Mouse (Mus musculus) midbrain, embryonic 16.5 days (tissue): ENCODE data around the gene Ltb. TPM values are rescaled to one million over a fixed set of nuclear protein-coding genes. Genes with fewer than 3 reads are reported as not detected.

Experiments
- ATAC-seq: fragments of 200-750 bp; cut with Nextera tagmentation; 2 replicates; pipeline ENCODE4 v1.8.0; 2017; ENCODE audit warnings: moderate TSS enrichment
- H3K27ac ChIP-seq: fragments of 300-500 bp; sonication (generic); 2 replicates; pipeline ENCODE4 v1.5.1; 2014; ENCODE audit warnings: mild to moderate bottlenecking, low read length, mixed read lengths
- H3K27me3 ChIP-seq: fragments of 300-500 bp; sonication (generic); 2 replicates; pipeline ENCODE4 v1.6.1; 2014; ENCODE audit warnings: low read depth, low read length, mixed read lengths; ENCODE audit not compliant: control insufficient read depth, insufficient read depth
- H3K36me3 ChIP-seq: fragments of 300-500 bp; sonication (generic); 2 replicates; pipeline ENCODE4 v1.6.1; 2014; ENCODE audit warnings: mild to moderate bottlenecking, low read length, moderate library complexity, mixed read lengths; ENCODE audit not compliant: control insufficient read depth, insufficient read depth
- H3K4me1 ChIP-seq: fragments of 300-500 bp; sonication (generic); 2 replicates; pipeline ENCODE4 v1.6.1; 2014; ENCODE audit warnings: mild to moderate bottlenecking, low read length, mixed read lengths; ENCODE audit not compliant: control insufficient read depth, insufficient read depth
- H3K4me2 ChIP-seq: fragments of 300-500 bp; sonication (generic); 2 replicates; pipeline ENCODE4 v1.6.1; 2014; ENCODE audit warnings: mild to moderate bottlenecking, low read length, mixed read lengths
- H3K4me3 ChIP-seq: fragments of 300-500 bp; sonication (generic); 2 replicates; pipeline ENCODE4 v1.5.1; 2014; ENCODE audit warnings: low read depth, mild to moderate bottlenecking, low read length, moderate library complexity, mixed read lengths
- H3K9ac ChIP-seq: fragments of 300-500 bp; sonication (generic); 2 replicates; pipeline ENCODE4 v1.6.1; 2014; ENCODE audit warnings: low read depth, low read length, mixed read lengths
- H3K9me3 ChIP-seq: fragments of 300-500 bp; sonication (generic); replicated peaks from 2 replicates; pipeline ENCODE4 v1.6.1; 2014; ENCODE audit warnings: mild to moderate bottlenecking, low read length, mixed read lengths; ENCODE audit not compliant: control insufficient read depth, poor library complexity, severe bottlenecking
- WGBS: fragments of 180-500 bp; shearing (Covaris S2); extraction: QIAGEN DNeasy Blood & Tissue Kit; methylation state at CpG from one replicate; pipeline ENCODE4 v1.1.7; 2014; 5-methylcytosine and 5-hydroxymethylcytosine counted together
- polyA plus RNA-seq: library from polyadenylated mRNA; unstranded; fragments of >200 nt; fragmentation: Nextera tagmentation; extraction: Ambion mirVana; gene quantifications from 2 replicates; pipeline ENCODE4 v1.2.1, GENCODE M21; 2015

Gene Ltb
- polyA plus RNA-seq, 1 experiment from 2014 or later, result 0.62 TPM

- H3K27me3 ChIP-seq, result peaks cover 21% of the 10 kb centered on the region
- WGBS, result 2% methylated on average over 66 of the region's 66 CpGs
Observed at GRCm38 (mm10) chr17:35195631-35196320, 1.5 kb downstream of the Ltb start.

DNA sequence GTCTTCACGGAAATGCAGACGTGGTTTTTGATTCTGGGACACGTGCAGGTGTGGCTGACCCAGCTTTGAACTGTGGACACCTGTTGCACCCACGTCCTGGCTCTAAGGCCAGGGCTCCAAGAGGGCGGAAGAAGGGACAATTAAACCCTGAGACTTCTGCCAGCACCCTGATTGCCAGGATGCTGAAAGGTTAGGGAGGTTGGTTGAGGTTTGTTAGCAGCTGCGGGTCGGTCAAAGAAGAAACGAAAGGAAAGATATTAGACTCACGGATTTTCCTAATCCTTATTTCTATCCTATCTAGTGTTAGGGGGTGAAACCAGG is 2.0 kb downstream of the Ltb start:
- no peak for ATAC-seq
- Histone ChIP-seq H3K9me3 (no peaks in the 10 kb centered on the region), H3K36me3 (no peaks in the 10 kb centered on the region), H3K4me3 (peak overlapping the region; percentile 45), H3K27me3 (peaks cover 21% of the 10 kb centered on the region), H3K27ac (no peak overlapping the region), H3K4me1 (peaks cover 9% of the 10 kb centered on the region; the same call in 1 of the 2 replicates), H3K4me2 (peak overlapping the region; percentile 67), H3K9ac (no peak overlapping the region)
- 33% methylated on average over 9 of the region's 9 CpGs for WGBS

More at GRCm38 (mm10) chr17:35195631-35196320, 1.5 kb downstream of the Ltb start:
- H3K4me3 ChIP-seq, result peak overlapping the region; percentile 45
- H3K27ac ChIP-seq, result no peak overlapping the region
- peaks cover 9% of the 10 kb centered on the region; the same call in 1 of the 2 replicates for H3K4me1 ChIP-seq
- H3K36me3 ChIP-seq, result no peaks in the 10 kb centered on the region
- no peaks in the 10 kb centered on the region for H3K9me3 ChIP-seq
- peak overlapping the region; percentile 67 for H3K4me2 ChIP-seq
- ATAC-seq, result peak; percentile 56; the same call in 1 of the 2 replicates
- H3K9ac ChIP-seq, result peak overlapping the region; percentile 61

DNA sequence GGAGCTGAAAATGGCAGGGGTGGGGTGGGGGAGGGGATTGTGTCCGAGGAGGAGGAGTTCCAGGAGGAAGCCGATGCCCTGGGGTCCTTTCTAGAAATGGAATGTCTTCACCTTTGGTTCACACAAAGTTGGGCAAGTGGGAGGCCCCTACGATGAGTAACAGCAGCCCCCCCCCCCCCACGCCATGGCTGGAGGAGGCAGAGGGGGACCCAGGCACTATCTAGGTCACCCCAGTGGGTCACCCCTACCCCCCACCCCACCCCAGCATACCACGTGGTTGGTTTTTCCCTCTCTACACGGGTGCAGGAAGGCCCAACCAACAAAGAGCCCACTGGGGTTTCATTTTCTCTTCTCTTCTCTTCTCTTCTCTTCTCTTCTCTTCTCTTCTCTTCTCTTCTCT is 2.9 kb downstream of the Ltb start:
- no peak overlapping the region for H3K27ac ChIP-seq
- no peak for ATAC-seq
- peaks cover 21% of the 10 kb centered on the region for H3K27me3 ChIP-seq
- no peak overlapping the region for H3K4me3 ChIP-seq
- H3K4me1 ChIP-seq, result peaks cover 9% of the 10 kb centered on the region; the same call in 1 of the 2 replicates
- 50% methylated on average over 5 of the region's 6 CpGs for WGBS
- no peaks in the 10 kb centered on the region for H3K36me3 ChIP-seq
- H3K4me2 ChIP-seq, result no peak overlapping the region
- H3K9me3 ChIP-seq, result no peaks in the 10 kb centered on the region
- H3K9ac ChIP-seq, result no peak overlapping the region

GRCm38 (mm10) chr17:35198029-35198428 is 3.8 kb downstream of the Ltb start:
- peaks cover 21% of the 10 kb centered on the region for H3K27me3 ChIP-seq
- 70% methylated on average over 7 of the region's 7 CpGs for WGBS
- no peak overlapping the region for H3K9ac ChIP-seq
- H3K36me3 ChIP-seq, result no peaks in the 10 kb centered on the region
- no peak for ATAC-seq
- no peak overlapping the region for H3K4me2 ChIP-seq
- H3K4me1 ChIP-seq, result peaks cover 9% of the 10 kb centered on the region; the same call in 1 of the 2 replicates
- H3K9me3 ChIP-seq, result no peaks in the 10 kb centered on the region
- H3K4me3 ChIP-seq, result no peak overlapping the region
- no peak overlapping the region for H3K27ac ChIP-seq

- Histone ChIP-seq H3K4me2 (no peak overlapping the region), H3K4me1 (peaks cover 9% of the 10 kb centered on the region; the same call in 1 of the 2 replicates), H3K9me3 (no peaks in the 10 kb centered on the region), H3K36me3 (no peaks in the 10 kb centered on the region), H3K4me3 (no peak overlapping the region), H3K27me3 (peaks cover 25% of the 10 kb centered on the region), H3K9ac (no peak overlapping the region), H3K27ac (no peak overlapping the region)
- WGBS, result 36% methylated on average over 8 of the region's 8 CpGs
- no peak for ATAC-seq
Observed at GRCm38 (mm10) chr17:35198946-35199345, 4.7 kb downstream of the Ltb start.

- Histone ChIP-seq H3K4me3 (no peak overlapping the region), H3K27me3 (peaks cover 18% of the 10 kb centered on the region), H3K9ac (no peak overlapping the region), H3K27ac (no peak overlapping the region), H3K4me1 (peaks cover 7% of the 10 kb centered on the region; the same call in 1 of the 2 replicates), H3K4me2 (no peak overlapping the region), H3K9me3 (no peaks in the 10 kb centered on the region), H3K36me3 (no peaks in the 10 kb centered on the region)
- no peak for ATAC-seq
- WGBS, result 90% methylated on average over 11 of the region's 11 CpGs
Observed at GRCm38 (mm10) chr17:35200398-35200797, 6.2 kb downstream of the Ltb start.

- ATAC-seq, result no peak
- no peaks in the 10 kb centered on the region for H3K36me3 ChIP-seq
- H3K4me2 ChIP-seq, result no peak overlapping the region
- H3K4me3 ChIP-seq, result no peak overlapping the region
- H3K4me1 ChIP-seq, result 0 out of 2 replicates have a peak, but pooled peaks cover under 1% of the 10 kb centered on the region
- H3K27me3 ChIP-seq, result peaks cover 12% of the 10 kb centered on the region
- H3K9ac ChIP-seq, result no peak overlapping the region
- H3K9me3 ChIP-seq, result no peaks in the 10 kb centered on the region
- WGBS, result 86% methylated on average over 11 of the region's 11 CpGs
- no peak overlapping the region for H3K27ac ChIP-seq
Observed at GRCm38 (mm10) chr17:35201128-35201527, 6.9 kb downstream of the Ltb start.

DNA sequence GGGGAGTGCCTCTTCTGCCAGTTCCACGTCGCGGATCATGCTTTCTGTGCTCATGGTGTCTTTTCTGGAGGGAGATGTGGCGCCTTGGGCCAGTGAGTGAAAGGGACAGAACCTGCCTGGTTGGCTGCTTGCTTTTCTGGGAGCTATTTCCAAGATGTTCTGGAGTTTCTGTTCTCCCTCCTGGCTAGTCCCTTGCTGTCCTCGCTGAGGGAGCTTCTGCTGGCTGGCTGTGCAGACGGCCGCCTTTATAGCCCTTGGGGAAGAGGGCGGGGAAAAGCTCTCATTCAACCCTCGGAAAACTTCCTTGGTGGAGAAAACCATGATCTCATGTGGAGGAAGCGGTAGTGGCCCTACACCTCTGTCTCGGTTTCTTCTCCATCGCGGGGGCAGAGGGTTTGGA is 7.5 kb downstream of the Ltb start, which contains the start of gene Tnf:
Gene Tnf, minus strand, starts transcription at position 221 of the 400 bp plus-strand sequence.
- Histone ChIP-seq H3K4me2 (no peak within 1 kb of the TSS), H3K9ac (no peak within 1 kb of the TSS), H3K36me3 (no peaks in the 10 kb centered on the region), H3K27ac (no peak within 1 kb of the TSS), H3K4me1 (no peaks in the 10 kb centered on the region), H3K9me3 (no peaks in the 10 kb centered on the region), H3K27me3 (peaks cover 9% of the 10 kb centered on the region), H3K4me3 (no peak within 1 kb of the TSS)
- no peak for ATAC-seq
- 51% methylated on average over 13 of the region's 13 CpGs for WGBS

DNA sequence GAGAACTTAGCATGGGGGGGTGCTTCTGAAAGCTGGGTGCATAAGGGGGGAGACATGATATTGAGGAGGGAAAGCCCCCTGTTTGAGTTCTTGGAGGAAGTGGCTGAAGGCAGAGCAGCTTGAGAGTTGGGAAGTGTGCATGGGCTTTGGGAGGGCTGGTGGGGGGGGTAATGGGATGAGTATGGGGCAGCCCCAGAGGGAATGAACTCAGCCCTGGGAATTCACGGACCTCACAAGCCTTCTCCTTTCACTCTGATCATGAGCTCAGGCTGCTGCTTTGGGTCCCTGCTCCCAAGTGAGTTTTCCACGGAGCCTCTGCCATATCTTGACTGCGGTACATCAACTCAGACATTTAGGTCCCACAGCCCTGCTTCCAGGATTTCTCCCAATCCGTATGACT is 8.2 kb downstream of the Ltb start:
- Histone ChIP-seq H3K27ac (no peak overlapping the region), H3K4me3 (no peak overlapping the region), H3K9ac (no peak overlapping the region), H3K36me3 (no peaks in the 10 kb centered on the region), H3K9me3 (no peaks in the 10 kb centered on the region), H3K4me1 (no peaks in the 10 kb centered on the region), H3K4me2 (no peak overlapping the region), H3K27me3 (peaks cover 5% of the 10 kb centered on the region)
- no peak for ATAC-seq
- 88% methylated on average over 4 of the region's 4 CpGs for WGBS
